Mouse (Mus musculus): ENCODE measurements around the gene 1700037C18Rik. TPM values are rescaled to one million over a fixed set of nuclear protein-coding genes. Genes with fewer than 3 reads are reported as not detected.
"Not testable (repeated sequence)": the region's sequence is repeated elsewhere in the genome, so short reads cannot be mapped to it uniquely, and the experiment has no call there.

The 1700037C18Rik gene
- polyA plus RNA-seq, 1 experiment from 2014 or later = 10.0 TPM

DNA sequence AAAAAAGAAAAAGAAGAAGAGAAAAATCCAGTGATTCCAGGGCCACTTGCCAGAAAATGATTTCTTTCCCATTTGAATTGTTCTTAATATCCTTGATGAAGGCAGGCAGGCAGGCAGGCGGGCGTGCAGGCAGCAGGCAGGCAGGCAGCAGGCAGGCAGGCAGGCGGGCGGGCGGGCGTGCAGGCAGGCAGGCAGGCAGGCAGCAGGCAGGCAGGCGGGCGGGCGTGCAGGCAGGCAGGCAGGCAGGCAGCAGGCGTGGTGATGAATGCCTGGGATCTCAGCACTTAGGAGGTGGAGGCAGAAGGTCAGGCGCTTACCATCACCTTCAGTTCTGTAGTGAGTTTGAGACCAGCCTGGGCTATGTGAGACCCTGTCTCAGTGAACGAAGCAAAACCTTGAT, 55.9 kb downstream of the 1700037C18Rik start:
- H3K27ac ChIP-seq (ENCODE audit: low read depth, low read length) = no peak overlapping the region
- no peak for ATAC-seq
- H3K27me3 ChIP-seq (replicated peaks; ENCODE audit: control insufficient read depth, insufficient read depth, low read length) = no peaks in the 10 kb centered on the region
- no peaks in the 10 kb centered on the region for H3K36me3 ChIP-seq (ENCODE audit: control insufficient read depth, insufficient read depth, low read length)
- no peak for DNase-seq (ENCODE audit: low spot score)
- peaks cover 5% of the 10 kb centered on the region for H3K4me1 ChIP-seq (ENCODE audit: control insufficient read depth, insufficient read depth, low read length)
- no peak overlapping the region for H3K9ac ChIP-seq (ENCODE audit: low read length)
- H3K4me3 ChIP-seq (ENCODE audit: low read depth, low read length) = no peak overlapping the region
- no peaks in the 10 kb centered on the region for H3K9me3 ChIP-seq (replicated peaks; ENCODE audit: control insufficient read depth, low read length)
- 34% methylated on average over 11 of the region's 12 CpGs for WGBS
- H3K4me2 ChIP-seq (ENCODE audit: low read length) = no peak overlapping the region

DNA sequence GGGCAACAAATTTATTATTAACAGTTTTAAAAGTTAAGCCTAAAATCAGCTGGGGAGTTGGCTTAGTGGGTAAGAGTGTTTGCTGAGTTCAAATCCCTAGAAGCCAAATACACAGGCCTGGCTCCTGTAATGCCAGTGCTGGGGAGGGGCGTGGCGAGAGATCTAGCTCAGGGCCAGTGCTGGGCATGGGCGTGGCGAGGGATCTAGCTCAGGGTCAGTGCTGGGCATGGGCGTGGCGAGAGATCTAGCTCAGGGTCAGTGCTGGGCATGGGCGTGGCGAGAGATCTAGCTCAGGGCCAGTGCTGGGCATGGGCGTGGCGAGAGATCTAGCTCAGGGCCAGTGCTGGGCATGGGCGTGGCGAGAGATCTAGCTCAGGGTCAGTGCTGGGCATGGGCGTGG, 57.2 kb downstream of the 1700037C18Rik start:
- not testable (repeated sequence) for H3K9me3 ChIP-seq (replicated peaks; ENCODE audit: control insufficient read depth, low read length); H3K27me3 ChIP-seq (replicated peaks; ENCODE audit: control insufficient read depth, insufficient read depth, low read length); H3K9ac ChIP-seq (ENCODE audit: low read length); H3K36me3 ChIP-seq (ENCODE audit: control insufficient read depth, insufficient read depth, low read length); H3K27ac ChIP-seq (ENCODE audit: low read depth, low read length); H3K4me1 ChIP-seq (ENCODE audit: control insufficient read depth, insufficient read depth, low read length); DNase-seq (ENCODE audit: low spot score); ATAC-seq; H3K4me3 ChIP-seq (ENCODE audit: low read depth, low read length); H3K4me2 ChIP-seq (ENCODE audit: low read length)
- WGBS = 88% methylated on average over 13 of the region's 13 CpGs

DNA sequence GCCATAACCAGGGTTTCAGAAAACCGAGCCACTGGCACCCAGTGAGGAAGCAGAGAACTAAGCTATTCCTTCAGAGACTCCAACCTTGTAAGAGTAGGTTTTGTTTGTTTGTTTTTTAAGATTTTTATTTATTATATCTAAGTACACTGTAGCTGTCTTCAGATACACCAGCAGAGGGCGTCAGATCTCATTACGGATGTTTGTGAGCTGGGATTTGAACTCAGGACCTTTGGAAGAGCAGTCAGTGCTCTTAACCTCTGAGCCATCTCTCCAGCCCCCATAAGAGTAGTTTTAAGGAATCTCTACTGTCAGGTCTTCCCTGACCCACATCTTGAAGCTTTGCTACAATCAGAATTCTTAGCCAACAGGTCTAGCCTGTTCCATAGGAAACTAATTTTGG, 60.1 kb downstream of the 1700037C18Rik start:
- WGBS = 78% methylated on average over 3 of the region's 3 CpGs
- ATAC-seq = no peak
- H3K9ac ChIP-seq (ENCODE audit: low read length) = no peak overlapping the region

DNA sequence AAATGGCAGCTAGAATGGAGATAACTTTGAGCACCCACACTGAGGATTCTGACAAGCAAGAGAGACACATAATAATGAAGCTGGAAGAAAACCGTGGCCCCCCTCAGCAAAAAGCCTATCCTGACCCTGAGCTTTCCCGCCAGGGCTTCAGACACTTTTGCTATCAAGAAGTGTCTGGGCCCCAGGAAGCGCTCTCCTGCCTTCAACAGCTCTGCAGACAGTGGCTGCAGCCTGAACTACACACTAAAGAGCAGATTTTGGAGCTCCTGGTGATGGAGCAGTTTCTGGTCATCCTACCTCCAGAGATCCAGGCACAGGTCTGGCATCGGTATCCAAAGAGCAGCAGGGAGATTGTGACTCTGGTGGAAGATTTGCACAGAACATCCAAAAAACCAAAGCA, 60.6 kb downstream of the 1700037C18Rik start:
- WGBS = 70% methylated on average over 4 of the region's 4 CpGs
- H3K4me2 ChIP-seq (ENCODE audit: low read length) = peak overlapping the region; percentile 62
- ATAC-seq (no peak), DNase-seq (ENCODE audit: low spot score) (no peak)
- peak overlapping the region; percentile 61 for H3K4me3 ChIP-seq (ENCODE audit: low read depth, low read length)
- H3K9ac ChIP-seq (ENCODE audit: low read length) = peak overlapping the region; percentile 74
- no peak overlapping the region for H3K27ac ChIP-seq (ENCODE audit: low read depth, low read length)
- no peaks in the 10 kb centered on the region for H3K36me3 ChIP-seq (ENCODE audit: control insufficient read depth, insufficient read depth, low read length)
- H3K27me3 ChIP-seq (replicated peaks; ENCODE audit: control insufficient read depth, insufficient read depth, low read length) = no peaks in the 10 kb centered on the region
- no peaks in the 10 kb centered on the region for H3K9me3 ChIP-seq (replicated peaks; ENCODE audit: control insufficient read depth, low read length)
- H3K4me1 ChIP-seq (ENCODE audit: control insufficient read depth, insufficient read depth, low read length) = peaks cover 5% of the 10 kb centered on the region

More for the DNA sequence above, 60.1 kb downstream of the 1700037C18Rik start:
- Histone ChIP-seq H3K36me3 (ENCODE audit: control insufficient read depth, insufficient read depth, low read length) (no peaks in the 10 kb centered on the region), H3K4me1 (ENCODE audit: control insufficient read depth, insufficient read depth, low read length) (peaks cover 5% of the 10 kb centered on the region), H3K4me2 (ENCODE audit: low read length) (no peak overlapping the region), H3K4me3 (ENCODE audit: low read depth, low read length) (no peak overlapping the region), H3K27me3 (replicated peaks; ENCODE audit: control insufficient read depth, insufficient read depth, low read length) (no peaks in the 10 kb centered on the region), H3K27ac (ENCODE audit: low read depth, low read length) (no peak overlapping the region), H3K9me3 (replicated peaks; ENCODE audit: control insufficient read depth, low read length) (no peaks in the 10 kb centered on the region)
- no peak for DNase-seq (ENCODE audit: low spot score)

DNA sequence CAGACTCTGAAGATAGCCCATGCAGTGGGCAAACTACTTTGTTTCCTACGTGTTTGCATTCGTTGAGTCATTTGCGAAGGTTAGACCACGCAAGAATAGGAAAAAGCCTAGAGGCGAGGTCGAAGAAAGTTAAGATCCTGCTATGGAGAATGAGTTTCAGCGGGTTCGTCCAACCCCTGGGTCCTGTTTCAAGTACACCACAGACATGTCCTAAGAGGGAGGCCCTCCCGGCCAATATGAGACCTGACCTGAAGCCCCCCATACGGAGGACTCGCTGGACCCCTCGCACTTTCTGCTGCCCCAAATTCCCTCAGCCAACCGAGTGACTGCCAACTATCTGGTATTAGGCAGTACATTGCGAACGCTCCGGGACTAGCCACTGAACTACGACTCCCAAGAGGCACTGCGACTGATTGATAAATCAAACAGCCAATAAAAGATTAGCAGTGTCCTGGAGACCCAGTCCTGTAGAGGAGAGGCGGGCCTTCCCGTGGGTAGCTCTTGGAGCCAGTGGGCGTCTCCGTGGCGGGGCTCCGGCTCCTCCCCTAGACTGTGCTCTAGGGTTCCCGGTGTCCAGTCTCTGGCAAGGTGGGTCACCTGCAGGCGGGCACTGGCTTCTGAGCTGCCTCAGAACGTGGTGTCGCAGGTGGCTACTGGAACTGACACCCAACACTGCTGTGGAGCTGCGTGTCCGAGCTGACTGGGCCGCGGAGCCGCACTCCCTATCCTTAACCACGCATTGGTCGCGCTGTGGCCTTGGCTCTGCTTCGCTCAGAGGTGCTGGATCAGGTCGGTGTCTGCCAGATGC, 61.6 kb downstream of the 1700037C18Rik start, which contains the start of gene Zfp174:
Gene Zfp174 (plus strand): TSS at position 558 of the 808 bp plus-strand sequence.
- Histone ChIP-seq H3K9me3 (replicated peaks; ENCODE audit: control insufficient read depth, low read length) (no peaks in the 10 kb centered on the region), H3K36me3 (ENCODE audit: control insufficient read depth, insufficient read depth, low read length) (no peaks in the 10 kb centered on the region), H3K4me2 (ENCODE audit: low read length) (peak within 1 kb of the TSS; percentile 62), H3K4me1 (ENCODE audit: control insufficient read depth, insufficient read depth, low read length) (peaks cover 5% of the 10 kb centered on the region), H3K27me3 (replicated peaks; ENCODE audit: control insufficient read depth, insufficient read depth, low read length) (no peaks in the 10 kb centered on the region), H3K27ac (ENCODE audit: low read depth, low read length) (no peak within 1 kb of the TSS), H3K9ac (ENCODE audit: low read length) (peak within 1 kb of the TSS; percentile 74), H3K4me3 (ENCODE audit: low read depth, low read length) (peak within 1 kb of the TSS; percentile 61)
- ATAC-seq (peak; percentile 99), DNase-seq (ENCODE audit: low spot score) (peak; percentile 99)
- 4% methylated on average over 38 of the region's 38 CpGs for WGBS

Small RNA genes within 50 kb of the gene (microRNA-seq; reads per million reads assigned to microRNA genes)
- gene Gm23493 = not detected

Other genes starting within 250 kb of the 1700037C18Rik start
- not detected in 2 replicates for gene Mefv, start 190.6 kb downstream of the 1700037C18Rik start, polyA plus RNA-seq (2014; fragmentation: Nextera tagmentation; extraction: Ambion mirVana)
- gene Zfp263, start 164.6 kb downstream of the 1700037C18Rik start, polyA plus RNA-seq (2014; fragmentation: Nextera tagmentation; extraction: Ambion mirVana) = 27.3 and 30.9 TPM in 2 replicates
- gene Olfr15, start 77.8 kb downstream of the 1700037C18Rik start, polyA plus RNA-seq (2014; fragmentation: Nextera tagmentation; extraction: Ambion mirVana) = not detected in 2 replicates
- 1.7 TPM in 2 replicates for gene Zfp174, start 61.4 kb downstream of the 1700037C18Rik start, polyA plus RNA-seq (2014; fragmentation: Nextera tagmentation; extraction: Ambion mirVana)
- 68.4 and 83.3 TPM in 2 replicates for gene Naa60, start 36.3 kb downstream of the 1700037C18Rik start, polyA plus RNA-seq (2014; fragmentation: Nextera tagmentation; extraction: Ambion mirVana)
- gene Zfp597, start 24.1 kb downstream of the 1700037C18Rik start, polyA plus RNA-seq (2014; fragmentation: Nextera tagmentation; extraction: Ambion mirVana) = 12.6 and 14.3 TPM in 2 replicates
- gene Gm20695, start 24.0 kb downstream of the 1700037C18Rik start, polyA plus RNA-seq (2014; fragmentation: Nextera tagmentation; extraction: Ambion mirVana) = 2.6 and 4.1 TPM in 2 replicates
- 35.1 and 35.6 TPM in 2 replicates for gene Cluap1, start 112 bp upstream of the 1700037C18Rik start, polyA plus RNA-seq (2014; fragmentation: Nextera tagmentation; extraction: Ambion mirVana)
- gene Nlrc3, start 67.9 kb upstream of the 1700037C18Rik start, polyA plus RNA-seq (2014; fragmentation: Nextera tagmentation; extraction: Ambion mirVana) = 0.60 and 0.73 TPM in 2 replicates
- 19.9 and 35.2 TPM in 2 replicates for gene Slx4, start 95.1 kb upstream of the 1700037C18Rik start, polyA plus RNA-seq (2014; fragmentation: Nextera tagmentation; extraction: Ambion mirVana)
- gene Dnase1, start 128.3 kb upstream of the 1700037C18Rik start, polyA plus RNA-seq (2014; fragmentation: Nextera tagmentation; extraction: Ambion mirVana) = 3.3 and 4.8 TPM in 2 replicates
- gene Trap1, start 169.1 kb upstream of the 1700037C18Rik start, polyA plus RNA-seq (2014; fragmentation: Nextera tagmentation; extraction: Ambion mirVana) = 61.2 and 62.7 TPM in 2 replicates